Comparison of ENCODE assay signal across 7 mouse cellular contexts in genomic region chr10:111163601-111164240, GRCm38 (mm10). TPM values are rescaled to one million over a fixed set of nuclear protein-coding genes. Genes with fewer than 3 reads are reported as not detected.
DNase-seq lines count a peak whose midpoint lies in the region; ATAC-seq and TF ChIP-seq lines count a peak whose summit lies in the region.

No protein-coding gene starts in this region.

- peak overlapping the region; percentile 65 for H3K9ac ChIP-seq in lung, embryonic 16.5 days (ENCODE audit: low read length)
- peak overlapping the region; percentile 93; the same call in 1 of the 2 replicates for H3K9ac ChIP-seq in embryonic facial prominence, embryonic 12.5 days
- 0 out of 2 replicates have a peak overlapping the region, but pooled peaks have one; percentile 27 for H3K9ac ChIP-seq in intestine, postnatal 0 days (ENCODE audit: low read depth, low read length)

- H3K9me3 ChIP-seq in lung, embryonic 16.5 days (ENCODE audit: control insufficient read depth, low read length): no peaks in the 10 kb centered on the region
- H3K9me3 ChIP-seq in embryonic facial prominence, embryonic 12.5 days: no peaks in the 10 kb centered on the region
- no peaks in the 10 kb centered on the region for H3K9me3 ChIP-seq in intestine, postnatal 0 days (ENCODE audit: control insufficient read depth)

- H3K4me2 ChIP-seq in lung, embryonic 16.5 days (ENCODE audit: low read depth, low read length): peak overlapping the region; percentile 59
- peak overlapping the region; percentile 66 for H3K4me2 ChIP-seq in embryonic facial prominence, embryonic 12.5 days (replicated peaks)
- peak overlapping the region; percentile 91 for H3K4me2 ChIP-seq in intestine, postnatal 0 days (replicated peaks; ENCODE audit: low read depth)

- peaks cover 9% of the 10 kb centered on the region for H3K4me1 ChIP-seq in lung, embryonic 16.5 days (replicated peaks; ENCODE audit: control insufficient read depth, insufficient read depth, low read length)
- peaks cover 8% of the 10 kb centered on the region; the same call in 1 of the 2 replicates for H3K4me1 ChIP-seq in embryonic facial prominence, embryonic 12.5 days
- H3K4me1 ChIP-seq in intestine, postnatal 0 days (replicated peaks; ENCODE audit: control insufficient read depth, insufficient read depth, low read length): no peaks in the 10 kb centered on the region

- H3K4me3 ChIP-seq in lung, embryonic 16.5 days (ENCODE audit: low read length): peak overlapping the region; percentile 99
- peak overlapping the region; percentile 97 for H3K4me3 ChIP-seq in embryonic facial prominence, embryonic 12.5 days
- H3K4me3 ChIP-seq in intestine, postnatal 0 days (ENCODE audit: low read depth, low read length): peak overlapping the region; percentile 84; the same call in 1 of the 2 replicates

- ATAC-seq in lung, embryonic 16.5 days (ENCODE audit: low read depth): no peak
- ATAC-seq in embryonic facial prominence, embryonic 12.5 days (ENCODE audit: insufficient number of reproducible peaks, insufficient read depth, low FRiP score, low TSS enrichment): no peak
- no peak for ATAC-seq in intestine, postnatal 0 days

- 24% methylated on average over 9 of the region's 9 CpGs for WGBS in lung, embryonic 16.5 days
- 26% methylated on average over 9 of the region's 9 CpGs for WGBS in embryonic facial prominence, embryonic 12.5 days
- 40% methylated on average over 9 of the region's 9 CpGs for WGBS in intestine, postnatal 0 days

- H3K27me3 ChIP-seq in lung, embryonic 16.5 days (ENCODE audit: control insufficient read depth, insufficient read depth, low read depth, low read length): no peaks in the 10 kb centered on the region
- H3K27me3 ChIP-seq in embryonic facial prominence, embryonic 12.5 days: no peaks in the 10 kb centered on the region
- no peaks in the 10 kb centered on the region for H3K27me3 ChIP-seq in intestine, postnatal 0 days (replicated peaks; ENCODE audit: control insufficient read depth, insufficient read depth, low read length)

- DNase-seq in lung, postnatal 4 days: no peak
- peak; percentile 18 for DNase-seq in retina, postnatal 1 day
- no peak for DNase-seq in embryo, embryonic 10.5 days (ENCODE audit: low spot score)
- DNase-seq in right cerebral cortex, postnatal 14 days: no peak

- no peak for TF ChIP-seq CTCF in intestine, postnatal 0 days (IDR thresholded peaks at IDR 0.05; ENCODE audit: low read depth)

- H3K27ac ChIP-seq in lung, embryonic 16.5 days (ENCODE audit: low read length): peak overlapping the region; percentile 90
- peak overlapping the region; percentile 84; the same call in 1 of the 2 replicates for H3K27ac ChIP-seq in embryonic facial prominence, embryonic 12.5 days
- H3K27ac ChIP-seq in intestine, postnatal 0 days (ENCODE audit: low read depth, low read length): peak overlapping the region; percentile 57

- H3K36me3 ChIP-seq in lung, embryonic 16.5 days (ENCODE audit: control insufficient read depth, insufficient read depth, low read length): no peaks in the 10 kb centered on the region
- no peaks in the 10 kb centered on the region for H3K36me3 ChIP-seq in embryonic facial prominence, embryonic 12.5 days
- no peaks in the 10 kb centered on the region for H3K36me3 ChIP-seq in intestine, postnatal 0 days (ENCODE audit: control insufficient read depth, insufficient read depth)

RNA-seq across cellular contexts. Expression of gene Osbpl8, which starts 0.8 kb away (rescaled TPM):
- 8.1 and 8.9 TPM in 2 replicates for polyA plus RNA-seq in lung, embryonic 16.5 days (2015; fragmentation: Nextera tagmentation; extraction: Ambion mirVana)
- 15.7 and 16.2 TPM in 2 replicates for polyA plus RNA-seq in embryonic facial prominence, embryonic 12.5 days (2016; fragmentation: Nextera tagmentation; extraction: Ambion mirVana)
- polyA plus RNA-seq in intestine, postnatal 0 days (2015; fragmentation: Nextera tagmentation; extraction: Ambion mirVana): 2.8 and 3.3 TPM in 2 replicates

Comparison
In these comparisons a context has a peak if more than half of its experiments do, and no peak if none do; other contexts are left out.
1. H3K9ac ChIP-seq: peak in every context shown above with its lines; median percentile 93 in embryonic facial prominence, embryonic 12.5 days; 65 in lung, embryonic 16.5 days; 27 in intestine, postnatal 0 days.